In genomic region chr8:105700566-105700965, GRCm38 (mm10) we compare ENCODE assay signal across 1 mouse cellular context.
TF ChIP-seq lines count a peak whose summit lies in the region.

No protein-coding gene starts in this region.

TF ChIP-seq in MEL, 35 proteins besides CTCF, POLR2A, EP300 and RAD21:
- TF ChIP-seq CHD2 (IDR thresholded peaks at IDR 0.05; ENCODE audit: low read length) (no peak), SMC3 (IDR thresholded peaks at IDR 0.05; ENCODE audit: low read depth, low read length) (peak; percentile 5; the same call in 1 of the 2 replicates)
